Mouse (Mus musculus) kidney, embryonic 15.5 days (tissue): Measurements from ENCODE around the gene Cenpt. TPM values are rescaled to one million over a fixed set of nuclear protein-coding genes. Genes with fewer than 3 reads are reported as not detected.

Experiments
- ATAC-seq: fragments of 200-750 bp; cut with Nextera tagmentation; replicated peaks from 2 replicates; pipeline ENCODE4 v1.8.0; 2017; ENCODE audit warnings: moderate TSS enrichment; ENCODE audit not compliant: low FRiP score
- H3K27ac ChIP-seq: fragments of 300-500 bp; sonication (generic); 2 replicates; pipeline ENCODE4 v1.5.1; 2015; ENCODE audit warnings: mild to moderate bottlenecking, inconsistent platforms
- H3K27me3 ChIP-seq: fragments of 300-500 bp; sonication (generic); 2 replicates; pipeline ENCODE4 v1.6.1; 2015; ENCODE audit warnings: inconsistent platforms
- H3K36me3 ChIP-seq: fragments of 300-500 bp; sonication (generic); 2 replicates; pipeline ENCODE4 v1.6.1; 2015; ENCODE audit warnings: inconsistent platforms
- H3K4me1 ChIP-seq: fragments of 300-500 bp; sonication (generic); 2 replicates; pipeline ENCODE4 v1.6.1; 2015; ENCODE audit warnings: inconsistent platforms
- H3K4me2 ChIP-seq: fragments of 300-500 bp; sonication (generic); 2 replicates; pipeline ENCODE4 v1.6.1; 2015; ENCODE audit warnings: moderate library complexity, mild to moderate bottlenecking, inconsistent platforms
- H3K4me3 ChIP-seq: fragments of 300-500 bp; sonication (generic); replicated peaks from 2 replicates; pipeline ENCODE4 v1.5.1; 2015; ENCODE audit warnings: mild to moderate bottlenecking, inconsistent platforms
- H3K9ac ChIP-seq: fragments of 300-500 bp; sonication (generic); 2 replicates; pipeline ENCODE4 v1.6.1; 2015; ENCODE audit warnings: mild to moderate bottlenecking, inconsistent platforms
- H3K9me3 ChIP-seq: fragments of 300-500 bp; sonication (generic); replicated peaks from 2 replicates; pipeline ENCODE4 v1.6.1; 2016; ENCODE audit warnings: inconsistent platforms
- WGBS: fragments of 180-500 bp; shearing (Covaris S2); methylation state at CpG from one replicate; pipeline ENCODE4 v1.1.7; 2015; ENCODE audit warnings: mixed read lengths; 5-methylcytosine and 5-hydroxymethylcytosine counted together
- polyA plus RNA-seq: library from polyadenylated mRNA; unstranded; fragments of >200 nt; fragmentation: Nextera tagmentation; extraction: Ambion mirVana; gene quantifications from 2 replicates; pipeline ENCODE4 v1.2.1, GENCODE M21; 2015

Cenpt gene
- polyA plus RNA-seq, 1 experiment from 2014 or later: 47.0 TPM

- no peak overlapping the region for H3K4me3 ChIP-seq
- peaks cover 69% of the 10 kb centered on the region for H3K36me3 ChIP-seq
- WGBS: 84% methylated on average over 6 of the region's 6 CpGs
- no peaks in the 10 kb centered on the region for H3K27me3 ChIP-seq
- H3K9ac ChIP-seq: no peak overlapping the region
- no peaks in the 10 kb centered on the region for H3K9me3 ChIP-seq
- H3K4me2 ChIP-seq: no peak overlapping the region
- H3K4me1 ChIP-seq: peaks cover 24% of the 10 kb centered on the region
- no peak for ATAC-seq
- no peak overlapping the region for H3K27ac ChIP-seq
Observed at GRCm38 (mm10) chr8:105866364-105867029, 13.4 kb upstream of the Cenpt start.

GRCm38 (mm10) chr8:105861951-105862350 lies 8.9 kb upstream of the Cenpt start:
- 14% methylated on average over 1 of the region's 1 CpGs for WGBS

GRCm38 (mm10) chr8:105860143-105860981 lies 7.3 kb upstream of the Cenpt start, which contains the start of gene Nutf2:
TSS of gene Nutf2 (plus strand) at chr8:105860580.
- under 1% methylated on average over 54 of the region's 59 CpGs for WGBS
- H3K4me1 ChIP-seq: peaks cover 73% of the 10 kb centered on the region
- ATAC-seq: peak; percentile 99

More at GRCm38 (mm10) chr8:105861951-105862350, 8.9 kb upstream of the Cenpt start:
- H3K4me3 ChIP-seq: peak overlapping the region; percentile 94
- no peaks in the 10 kb centered on the region for H3K9me3 ChIP-seq
- H3K4me2 ChIP-seq: peak overlapping the region; percentile 75
- H3K27me3 ChIP-seq: no peaks in the 10 kb centered on the region
- no peak for ATAC-seq
- H3K27ac ChIP-seq: peak overlapping the region; percentile 91; the same call in 1 of the 2 replicates
- peaks cover 58% of the 10 kb centered on the region for H3K4me1 ChIP-seq
- peaks cover 43% of the 10 kb centered on the region for H3K36me3 ChIP-seq
- peak overlapping the region; percentile 95 for H3K9ac ChIP-seq

GRCm38 (mm10) chr8:105859314-105859713 lies 6.2 kb upstream of the Cenpt start:
- Histone ChIP-seq H3K27me3 (no peaks in the 10 kb centered on the region), H3K27ac (peak overlapping the region; percentile 89), H3K9me3 (no peaks in the 10 kb centered on the region), H3K4me3 (peak overlapping the region; percentile 94; the same call in 1 of the 2 replicates), H3K4me2 (0 out of 2 replicates have a peak overlapping the region, but pooled peaks have one; percentile 53), H3K9ac (no peak overlapping the region), H3K4me1 (peaks cover 74% of the 10 kb centered on the region), H3K36me3 (peaks cover 21% of the 10 kb centered on the region)
- 78% methylated on average over 5 of the region's 5 CpGs for WGBS
- ATAC-seq: no peak

More at GRCm38 (mm10) chr8:105860143-105860981, 7.3 kb upstream of the Cenpt start, which contains the start of gene Nutf2:
- Histone ChIP-seq H3K9me3 (no peaks in the 10 kb centered on the region), H3K9ac (peak within 1 kb of the TSS; percentile 95), H3K4me2 (peak within 1 kb of the TSS; percentile 75), H3K36me3 (peaks cover 27% of the 10 kb centered on the region), H3K27me3 (no peaks in the 10 kb centered on the region), H3K4me3 (peak within 1 kb of the TSS; percentile 94), H3K27ac (peak within 1 kb of the TSS; percentile 91)

- peaks cover 18% of the 10 kb centered on the region for H3K36me3 ChIP-seq
- H3K27me3 ChIP-seq: no peaks in the 10 kb centered on the region
- no peak overlapping the region for H3K4me3 ChIP-seq
- 86% methylated on average over 5 of the region's 5 CpGs for WGBS
- no peak overlapping the region for H3K4me2 ChIP-seq
- H3K9me3 ChIP-seq: no peaks in the 10 kb centered on the region
- no peak for ATAC-seq
- H3K27ac ChIP-seq: peak overlapping the region; percentile 89; the same call in 1 of the 2 replicates
- H3K9ac ChIP-seq: no peak overlapping the region
- peaks cover 68% of the 10 kb centered on the region for H3K4me1 ChIP-seq
Observed at GRCm38 (mm10) chr8:105858495-105858894, 5.4 kb upstream of the Cenpt start.

GRCm38 (mm10) chr8:105856168-105856835 lies 3.2 kb upstream of the Cenpt start:
- Histone ChIP-seq H3K4me2 (peak overlapping the region; percentile 89), H3K4me1 (peaks cover 51% of the 10 kb centered on the region), H3K27ac (peak overlapping the region; percentile 89), H3K9ac (peak overlapping the region; percentile 69), H3K4me3 (peak overlapping the region; percentile 75), H3K27me3 (no peaks in the 10 kb centered on the region), H3K36me3 (peaks cover 15% of the 10 kb centered on the region), H3K9me3 (no peaks in the 10 kb centered on the region)
- WGBS: 14% methylated on average over 15 of the region's 15 CpGs
- no peak for ATAC-seq

GRCm38 (mm10) chr8:105855248-105856167 lies 2.4 kb upstream of the Cenpt start:
- Histone ChIP-seq H3K9me3 (no peaks in the 10 kb centered on the region), H3K27ac (peak overlapping the region; percentile 89), H3K4me3 (peak overlapping the region; percentile 75), H3K9ac (peak overlapping the region; percentile 69), H3K27me3 (no peaks in the 10 kb centered on the region), H3K4me1 (peaks cover 55% of the 10 kb centered on the region), H3K36me3 (peaks cover 15% of the 10 kb centered on the region), H3K4me2 (peak overlapping the region; percentile 89)
- ATAC-seq: peak; percentile 59
- under 1% methylated on average over 71 of the region's 71 CpGs for WGBS

GRCm38 (mm10) chr8:105854715-105855216 lies 1.7 kb upstream of the Cenpt start, which contains the start of gene Thap11:
TSS of gene Thap11 (plus strand) at chr8:105855132.
- peak within 1 kb of the TSS; percentile 69 for H3K9ac ChIP-seq

GRCm38 (mm10) chr8:105854303-105854702 lies 1.2 kb upstream of the Cenpt start:
- peaks cover 50% of the 10 kb centered on the region for H3K4me1 ChIP-seq
- no peak overlapping the region for H3K9ac ChIP-seq
- H3K27me3 ChIP-seq: no peaks in the 10 kb centered on the region
- H3K27ac ChIP-seq: peak overlapping the region; percentile 89
- H3K36me3 ChIP-seq: peaks cover 22% of the 10 kb centered on the region
- no peaks in the 10 kb centered on the region for H3K9me3 ChIP-seq
- peak overlapping the region; percentile 75 for H3K4me3 ChIP-seq
- peak overlapping the region; percentile 89 for H3K4me2 ChIP-seq
- ATAC-seq: no peak
- 23% methylated on average over 8 of the region's 8 CpGs for WGBS

More at GRCm38 (mm10) chr8:105854715-105855216, 1.7 kb upstream of the Cenpt start, which contains the start of gene Thap11:
- Histone ChIP-seq H3K4me3 (peak within 1 kb of the TSS; percentile 75), H3K4me2 (peak within 1 kb of the TSS; percentile 89), H3K27me3 (no peaks in the 10 kb centered on the region), H3K36me3 (peaks cover 17% of the 10 kb centered on the region), H3K4me1 (peaks cover 54% of the 10 kb centered on the region), H3K27ac (peak within 1 kb of the TSS; percentile 89), H3K9me3 (no peaks in the 10 kb centered on the region)
- ATAC-seq: peak; percentile 92
- whole genome bisulfite sequencing: 0% methylated on average over 43 of the region's 43 CpGs

GRCm38 (mm10) chr8:105852146-105852729 lies 840 bp downstream of the Cenpt start:
- H3K27ac ChIP-seq: no peak overlapping the region
- H3K9ac ChIP-seq: no peak overlapping the region
- H3K4me2 ChIP-seq: peak overlapping the region; percentile 64; the same call in 1 of the 2 replicates
- peaks cover 29% of the 10 kb centered on the region for H3K4me1 ChIP-seq
- H3K27me3 ChIP-seq: no peaks in the 10 kb centered on the region
- H3K9me3 ChIP-seq: no peaks in the 10 kb centered on the region
- peak overlapping the region; percentile 86 for H3K4me3 ChIP-seq
- peaks cover 27% of the 10 kb centered on the region for H3K36me3 ChIP-seq
- 82% methylated on average over 12 of the region's 12 CpGs for WGBS
- ATAC-seq: no peak
